9 mouse cellular contexts compared by ENCODE assay signal in the genomic region with DNA sequence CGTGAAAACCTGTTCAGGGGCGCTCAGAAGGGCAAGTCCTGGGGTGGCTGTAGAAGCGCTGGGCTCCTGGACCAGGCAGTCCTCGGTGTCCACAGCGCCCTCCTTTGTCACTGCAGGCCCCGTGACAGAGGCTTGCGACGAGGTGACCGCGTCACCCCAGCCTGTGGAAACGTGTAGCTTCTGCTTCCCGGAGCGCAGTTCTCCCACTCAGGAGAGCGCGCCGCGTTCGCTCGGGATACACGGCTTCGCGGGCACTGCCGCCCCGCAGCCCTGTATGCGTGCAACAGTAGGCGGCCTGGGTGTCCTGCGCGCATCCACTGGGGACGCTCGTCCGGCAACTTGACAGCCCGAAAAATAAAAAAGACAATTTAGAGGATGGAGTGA. TPM values are rescaled to one million over a fixed set of nuclear protein-coding genes. Genes with fewer than 3 reads are reported as not detected.
DNase-seq lines count a peak whose midpoint lies in the region; ATAC-seq and TF ChIP-seq lines count a peak whose summit lies in the region.
"Had no signal": no experiment of that assay in that cellular context is flagged by ENCODE, and none has a peak within 500 bp of the region (broad histone marks: within the 10 kb centered on the region; RNA-seq: fewer than 3 reads in every experiment).

No protein-coding gene starts in this region.

- H3K9ac ChIP-seq in forebrain, embryonic 11.5 days (ENCODE audit: low read length), result peak overlapping the region; percentile 57
- H3K9ac ChIP-seq in intestine, postnatal 0 days (ENCODE audit: low read depth, low read length), result no peak overlapping the region
- peak overlapping the region; percentile 64 for H3K9ac ChIP-seq in midbrain, embryonic 11.5 days (ENCODE audit: low read length)
- H3K9ac ChIP-seq in stomach, postnatal 0 days (ENCODE audit: low read length), result peak overlapping the region; percentile 38; the same call in 1 of the 2 replicates

- H3K4me2 ChIP-seq in forebrain, embryonic 11.5 days (ENCODE audit: low read depth, low read length, severe bottlenecking), result peak overlapping the region; percentile 73
- peak overlapping the region; percentile 67 for H3K4me2 ChIP-seq in intestine, postnatal 0 days (replicated peaks; ENCODE audit: low read depth)
- peak overlapping the region; percentile 87 for H3K4me2 ChIP-seq in midbrain, embryonic 11.5 days
- peak overlapping the region; percentile 51 for H3K4me2 ChIP-seq in stomach, postnatal 0 days (replicated peaks; ENCODE audit: low read depth)

- no peaks in the 10 kb centered on the region for H3K9me3 ChIP-seq in forebrain, embryonic 11.5 days (ENCODE audit: control insufficient read depth, low read length)
- no peaks in the 10 kb centered on the region for H3K9me3 ChIP-seq in intestine, postnatal 0 days (ENCODE audit: control insufficient read depth)
- H3K9me3 ChIP-seq in midbrain, embryonic 11.5 days (ENCODE audit: control insufficient read depth, low read length), result no peaks in the 10 kb centered on the region
- no peaks in the 10 kb centered on the region for H3K9me3 ChIP-seq in stomach, postnatal 0 days (ENCODE audit: control insufficient read depth, low read length)
- H3K9me3 ChIP-seq: G1E had no signal

- TF ChIP-seq CTCF in intestine, postnatal 0 days (IDR thresholded peaks at IDR 0.05; ENCODE audit: low read depth), result peak; percentile 53
- TF ChIP-seq CTCF in stomach, postnatal 0 days (IDR thresholded peaks at IDR 0.05; ENCODE audit: low read depth), result peak; percentile 36; the same call in 1 of the 2 replicates

- 6% methylated on average over 32 of the region's 32 CpGs for WGBS in forebrain, embryonic 11.5 days
- 11% methylated on average over 32 of the region's 32 CpGs for WGBS in intestine, postnatal 0 days
- WGBS in midbrain, embryonic 11.5 days, result 4% methylated on average over 32 of the region's 32 CpGs
- 12% methylated on average over 32 of the region's 32 CpGs for WGBS in stomach, postnatal 0 days

- no peaks in the 10 kb centered on the region; the same call in 1 of the 2 replicates for H3K4me1 ChIP-seq in brown adipose tissue, adult 24 weeks (ENCODE audit: control insufficient read depth, insufficient read depth, insufficient read length, low read length)
- peaks cover 5% of the 10 kb centered on the region; the same call in 1 of the 2 replicates for H3K4me1 ChIP-seq in forebrain, embryonic 11.5 days (replicated peaks; ENCODE audit: control insufficient read depth, insufficient read depth, low read length)
- H3K4me1 ChIP-seq in intestine, postnatal 0 days (replicated peaks; ENCODE audit: control insufficient read depth, insufficient read depth, low read length), result peaks cover 7% of the 10 kb centered on the region; the same call in 1 of the 2 replicates
- H3K4me1 ChIP-seq in midbrain, embryonic 11.5 days (ENCODE audit: control insufficient read depth, insufficient read depth, low read length), result no peaks in the 10 kb centered on the region; the same call in 1 of the 2 replicates
- 0 out of 2 replicates have a peak, but pooled peaks cover 4% of the 10 kb centered on the region for H3K4me1 ChIP-seq in stomach, postnatal 0 days (replicated peaks; ENCODE audit: control insufficient read depth, insufficient read depth)

- H3K4me3 ChIP-seq in brown adipose tissue, adult 24 weeks (ENCODE audit: insufficient read depth, low read depth, low read length), result peak overlapping the region; percentile 14; the same call in 1 of the 2 replicates
- H3K4me3 ChIP-seq in forebrain, embryonic 11.5 days (ENCODE audit: low read depth, low read length), result peak overlapping the region; percentile 33
- peak overlapping the region; percentile 26 for H3K4me3 ChIP-seq in intestine, postnatal 0 days (ENCODE audit: low read depth, low read length)
- peak overlapping the region; percentile 35 for H3K4me3 ChIP-seq in midbrain, embryonic 11.5 days (ENCODE audit: low read depth, low read length)
- H3K4me3 ChIP-seq in stomach, postnatal 0 days (ENCODE audit: low read depth, low read length), result peak overlapping the region; percentile 33

- DNase-seq in kidney, adult 18-20 months, result peak; percentile 6
- DNase-seq in kidney, postnatal 25 days, result no peak
- DNase-seq in forebrain, embryonic 11.5 days (ENCODE audit: low spot score), result peak; percentile 78
- peak; percentile 92 for DNase-seq in midbrain, embryonic 11.5 days (ENCODE audit: low spot score, missing footprints)
- DNase-seq in stomach, postnatal 0 days (ENCODE audit: low spot score), result peak; percentile 70

- no peak for TF ChIP-seq EP300 in stomach, postnatal 0 days (optimal IDR thresholded peaks at IDR 0.05)

- H3K36me3 ChIP-seq in forebrain, embryonic 11.5 days (ENCODE audit: control insufficient read depth, insufficient read depth, low read length), result peaks cover 1% of the 10 kb centered on the region; the same call in 1 of the 2 replicates
- H3K36me3 ChIP-seq in intestine, postnatal 0 days (ENCODE audit: control insufficient read depth, insufficient read depth), result peaks cover 6% of the 10 kb centered on the region
- peaks cover under 1% of the 10 kb centered on the region for H3K36me3 ChIP-seq in midbrain, embryonic 11.5 days (ENCODE audit: control insufficient read depth, insufficient read depth, low read length)
- H3K36me3 ChIP-seq in stomach, postnatal 0 days (ENCODE audit: control insufficient read depth, insufficient read depth, low read length), result peaks cover 4% of the 10 kb centered on the region; the same call in 1 of the 2 replicates

- no peak for ATAC-seq in forebrain, embryonic 11.5 days (replicated peaks; ENCODE audit: low FRiP score)
- ATAC-seq in intestine, postnatal 0 days, result peak; percentile 58
- peak; percentile 63; the same call in 1 of the 2 replicates for ATAC-seq in midbrain, embryonic 11.5 days (ENCODE audit: low FRiP score)
- ATAC-seq in stomach, postnatal 0 days (ENCODE audit: low FRiP score, low TSS enrichment), result peak; percentile 68
- ATAC-seq in erythroid progenitor cell, adult 5-6 weeks (replicated peaks; ENCODE audit: low FRiP score, poor library complexity, severe bottlenecking), result no peak

- H3K27me3 ChIP-seq in forebrain, embryonic 11.5 days (ENCODE audit: control insufficient read depth, insufficient read depth, low read length), result peaks cover 2% of the 10 kb centered on the region; the same call in 1 of the 2 replicates
- H3K27me3 ChIP-seq in intestine, postnatal 0 days (replicated peaks; ENCODE audit: control insufficient read depth, insufficient read depth, low read length), result peaks cover 5% of the 10 kb centered on the region; the same call in 1 of the 2 replicates
- H3K27me3 ChIP-seq in midbrain, embryonic 11.5 days (ENCODE audit: control insufficient read depth, insufficient read depth, low read length), result no peaks in the 10 kb centered on the region; the same call in 1 of the 2 replicates
- H3K27me3 ChIP-seq in stomach, postnatal 0 days (ENCODE audit: control insufficient read depth, insufficient read depth, low read length), result no peaks in the 10 kb centered on the region

- H3K27ac ChIP-seq in brown adipose tissue, adult 24 weeks (replicated peaks; ENCODE audit: low read depth, low read length), result no peak overlapping the region
- H3K27ac ChIP-seq in forebrain, embryonic 11.5 days (ENCODE audit: low read depth, low read length), result no peak overlapping the region
- H3K27ac ChIP-seq in intestine, postnatal 0 days (ENCODE audit: low read depth, low read length), result no peak overlapping the region
- H3K27ac ChIP-seq in midbrain, embryonic 11.5 days (ENCODE audit: low read depth, low read length), result no peak overlapping the region
- no peak overlapping the region for H3K27ac ChIP-seq in stomach, postnatal 0 days (replicated peaks)

RNA-seq across cellular contexts. Expression of gene Tnfrsf13b, which starts 20.7 kb away (rescaled TPM):
- polyA plus RNA-seq in brown adipose tissue, adult 24 weeks (2012; ENCODE audit: insufficient read depth, insufficient read length, missing spikeins), result 0.87 and 1.2 TPM in 2 replicates
- 0.83 and 1.0 TPM in 2 replicates for polyA plus RNA-seq in forebrain, embryonic 11.5 days (2014; fragmentation: Nextera tagmentation; extraction: Ambion mirVana)
- polyA plus RNA-seq in intestine, postnatal 0 days (2015; fragmentation: Nextera tagmentation; extraction: Ambion mirVana), result 1.8 and 2.3 TPM in 2 replicates
- polyA plus RNA-seq in midbrain, embryonic 11.5 days (2014; fragmentation: Nextera tagmentation; extraction: Ambion mirVana), result 1.1 and 1.4 TPM in 2 replicates
- 1.9 and 2.6 TPM in 2 replicates for polyA plus RNA-seq in stomach, postnatal 0 days (2015; fragmentation: Nextera tagmentation; extraction: Ambion mirVana)
- total RNA-seq in erythroid progenitor cell, adult 5-6 weeks (2015; ENCODE audit: low replicate concordance), result 7.1 and 15.1 TPM in 2 replicates
- 4.0 and 6.5 TPM in 2 replicates for total RNA-seq in erythroid progenitor cell, adult 5-6 weeks (2017; ENCODE audit: low replicate concordance)

RNA-seq across cellular contexts. Expression of gene Usp22, which starts 27.6 kb away (rescaled TPM):
- 16.3 and 31.0 TPM in 2 replicates for polyA plus RNA-seq in brown adipose tissue, adult 24 weeks (2012; ENCODE audit: insufficient read depth, insufficient read length, missing spikeins)
- 259 and 277 TPM in 2 replicates for polyA plus RNA-seq in forebrain, embryonic 11.5 days (2014; fragmentation: Nextera tagmentation; extraction: Ambion mirVana)
- polyA plus RNA-seq in intestine, postnatal 0 days (2015; fragmentation: Nextera tagmentation; extraction: Ambion mirVana), result 26.3 and 27.0 TPM in 2 replicates
- 284 and 292 TPM in 2 replicates for polyA plus RNA-seq in midbrain, embryonic 11.5 days (2014; fragmentation: Nextera tagmentation; extraction: Ambion mirVana)
- 31.9 and 35.6 TPM in 2 replicates for polyA plus RNA-seq in stomach, postnatal 0 days (2015; fragmentation: Nextera tagmentation; extraction: Ambion mirVana)
- total RNA-seq in erythroid progenitor cell, adult 5-6 weeks (2015; ENCODE audit: low replicate concordance), result 4.2 and 4.7 TPM in 2 replicates
- total RNA-seq in erythroid progenitor cell, adult 5-6 weeks (2017; ENCODE audit: low replicate concordance), result 7.7 and 17.5 TPM in 2 replicates

Comparison
In these comparisons a context has a peak if more than half of its experiments do, and no peak if none do; other contexts are left out.
1. DNase-seq: peak in kidney, adult 18-20 months (single experiment), forebrain, embryonic 11.5 days (single experiment), midbrain, embryonic 11.5 days (single experiment) and stomach, postnatal 0 days (single experiment); none in kidney, postnatal 25 days (0 of 2).
2. ATAC-seq: peak in intestine, postnatal 0 days (single experiment), midbrain, embryonic 11.5 days (single experiment) and stomach, postnatal 0 days (single experiment); none in forebrain, embryonic 11.5 days (single experiment) and erythroid progenitor cell, adult 5-6 weeks (single experiment).
3. Peak in every context shown above with its lines, with median percentiles within 50 percentile points of each other: H3K4me3 ChIP-seq and H3K4me2 ChIP-seq.